Mouse (Mus musculus): ENCODE data around the gene Rnf223. TPM values are rescaled to one million over a fixed set of nuclear protein-coding genes. Genes with fewer than 3 reads are reported as not detected.

Gene Rnf223
- polyA plus RNA-seq, 1 experiment from 2014 or later, result 7.7 TPM

DNA sequence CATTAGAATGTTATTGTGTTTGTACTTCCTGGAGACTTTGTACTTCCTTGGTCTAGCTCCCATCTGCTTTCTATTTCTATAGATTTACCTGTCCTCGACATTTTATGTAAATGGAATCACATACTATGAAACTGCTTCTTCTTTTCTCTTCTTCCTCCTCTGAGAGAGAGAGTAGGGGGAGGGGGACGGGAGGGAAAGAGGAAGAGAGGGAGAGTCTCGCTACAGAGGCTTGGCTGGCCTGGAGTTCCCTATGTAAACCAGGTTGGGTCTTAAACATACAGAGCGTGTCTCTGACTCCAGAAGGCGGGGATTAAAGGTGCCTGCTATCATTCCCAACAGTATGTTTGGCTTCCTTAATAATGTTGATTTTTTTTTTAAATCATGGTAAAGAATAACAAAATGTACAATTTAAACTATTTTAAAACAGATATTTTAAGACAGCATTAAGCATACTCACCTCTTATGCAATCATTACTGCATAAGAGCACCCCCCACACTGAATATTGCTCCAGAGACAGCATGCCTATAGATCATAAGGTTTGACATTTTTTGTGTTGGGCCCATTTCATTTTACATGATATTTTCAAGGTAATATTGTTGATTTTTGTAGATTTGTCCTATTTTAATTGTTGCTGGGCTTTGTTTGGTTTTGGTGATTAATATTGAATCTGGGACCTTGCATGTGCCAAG, 42.8 kb upstream of the Rnf223 start:
- Histone ChIP-seq H3K4me3 (ENCODE audit: low read depth, low read length) (no peak overlapping the region), H3K4me1 (replicated peaks; ENCODE audit: control insufficient read depth, insufficient read depth) (no peaks in the 10 kb centered on the region), H3K4me2 (replicated peaks; ENCODE audit: low read depth) (no peak overlapping the region), H3K36me3 (ENCODE audit: control insufficient read depth, insufficient read depth, low read length) (no peaks in the 10 kb centered on the region), H3K9me3 (ENCODE audit: control insufficient read depth, low read length) (no peaks in the 10 kb centered on the region), H3K27me3 (ENCODE audit: control insufficient read depth, insufficient read depth, low read length) (no peaks in the 10 kb centered on the region), H3K27ac (replicated peaks) (peak overlapping the region; percentile 63), H3K9ac (ENCODE audit: low read length) (no peak overlapping the region)
- DNase-seq (ENCODE audit: low spot score) (no peak), ATAC-seq (ENCODE audit: low FRiP score, low TSS enrichment) (no peak)
- TF ChIP-seq EP300 (optimal IDR thresholded peaks at IDR 0.05), result no peak
- no peak for TF ChIP-seq CTCF (IDR thresholded peaks at IDR 0.05; ENCODE audit: low read depth)
- 7% methylated on average over 5 of the region's 5 CpGs for WGBS

DNA sequence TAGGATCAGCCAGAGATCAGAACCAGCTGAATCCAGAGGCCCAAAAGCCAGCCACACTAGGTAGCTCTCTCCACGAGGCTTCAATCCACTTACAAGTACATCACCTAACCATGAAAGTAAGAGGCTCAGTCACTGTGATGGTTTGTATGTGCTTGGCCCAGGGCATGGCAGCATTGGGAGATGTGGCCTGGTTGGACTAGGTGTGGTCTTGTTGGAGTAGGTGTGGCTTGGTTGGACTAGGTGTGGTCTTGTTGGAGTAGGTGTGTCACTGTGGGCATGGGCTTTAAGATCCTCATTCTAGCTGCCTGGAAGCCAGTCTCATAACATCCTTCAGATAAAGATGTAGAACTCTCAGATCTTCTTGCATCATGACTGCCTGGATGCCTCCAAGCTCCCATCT, 39.1 kb upstream of the Rnf223 start:
- ATAC-seq (ENCODE audit: low FRiP score, low TSS enrichment), result peak; percentile 68
- TF ChIP-seq EP300 (optimal IDR thresholded peaks at IDR 0.05) (no peak), CTCF (IDR thresholded peaks at IDR 0.05; ENCODE audit: low read depth) (no peak)
- H3K4me3 ChIP-seq (ENCODE audit: low read depth, low read length), result no peak overlapping the region

DNA sequence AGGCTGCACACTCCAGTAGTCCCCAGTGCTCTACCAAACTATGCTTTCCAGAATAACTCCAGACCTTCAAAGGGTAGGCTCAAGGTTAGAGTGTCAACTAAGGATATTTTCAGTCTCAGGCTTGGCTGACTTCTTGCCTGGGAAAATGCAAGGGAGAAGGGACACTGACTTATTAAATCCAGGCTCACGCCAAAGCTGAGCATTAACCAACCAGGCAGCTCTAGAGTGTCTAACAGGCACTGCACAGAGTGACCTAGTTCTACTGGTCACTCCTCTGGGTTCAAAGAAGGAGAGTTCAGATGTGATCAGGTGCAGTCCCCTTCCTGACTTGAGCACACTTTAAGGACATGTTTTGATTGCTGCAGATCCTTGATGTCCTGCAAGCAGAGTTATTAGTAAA, 37.5 kb upstream of the Rnf223 start:
- Histone ChIP-seq H3K4me1 (replicated peaks; ENCODE audit: control insufficient read depth, insufficient read depth) (no peaks in the 10 kb centered on the region), H3K27me3 (ENCODE audit: control insufficient read depth, insufficient read depth, low read length) (no peaks in the 10 kb centered on the region), H3K9me3 (ENCODE audit: control insufficient read depth, low read length) (no peaks in the 10 kb centered on the region), H3K27ac (replicated peaks) (peak overlapping the region; percentile 76), H3K36me3 (ENCODE audit: control insufficient read depth, insufficient read depth, low read length) (no peaks in the 10 kb centered on the region), H3K9ac (ENCODE audit: low read length) (no peak overlapping the region), H3K4me2 (replicated peaks; ENCODE audit: low read depth) (no peak overlapping the region), H3K4me3 (ENCODE audit: low read depth, low read length) (no peak overlapping the region)
- DNase-seq (ENCODE audit: low spot score) (no peak), ATAC-seq (ENCODE audit: low FRiP score, low TSS enrichment) (no peak)
- WGBS, result 62% methylated on average over 1 of the region's 1 CpGs
- TF ChIP-seq CTCF (IDR thresholded peaks at IDR 0.05; ENCODE audit: low read depth) (no peak), EP300 (optimal IDR thresholded peaks at IDR 0.05) (no peak)

More for the DNA sequence above, 39.1 kb upstream of the Rnf223 start:
- WGBS, result 60% methylated on average over 1 of the region's 1 CpGs
- H3K27ac ChIP-seq (replicated peaks), result no peak overlapping the region
- H3K4me1 ChIP-seq (replicated peaks; ENCODE audit: control insufficient read depth, insufficient read depth), result no peaks in the 10 kb centered on the region
- H3K4me2 ChIP-seq (replicated peaks; ENCODE audit: low read depth), result no peak overlapping the region
- H3K9ac ChIP-seq (ENCODE audit: low read length), result no peak overlapping the region
- peak; percentile 45 for DNase-seq (ENCODE audit: low spot score)
- H3K36me3 ChIP-seq (ENCODE audit: control insufficient read depth, insufficient read depth, low read length), result no peaks in the 10 kb centered on the region
- no peaks in the 10 kb centered on the region for H3K9me3 ChIP-seq (ENCODE audit: control insufficient read depth, low read length)
- no peaks in the 10 kb centered on the region for H3K27me3 ChIP-seq (ENCODE audit: control insufficient read depth, insufficient read depth, low read length)

DNA sequence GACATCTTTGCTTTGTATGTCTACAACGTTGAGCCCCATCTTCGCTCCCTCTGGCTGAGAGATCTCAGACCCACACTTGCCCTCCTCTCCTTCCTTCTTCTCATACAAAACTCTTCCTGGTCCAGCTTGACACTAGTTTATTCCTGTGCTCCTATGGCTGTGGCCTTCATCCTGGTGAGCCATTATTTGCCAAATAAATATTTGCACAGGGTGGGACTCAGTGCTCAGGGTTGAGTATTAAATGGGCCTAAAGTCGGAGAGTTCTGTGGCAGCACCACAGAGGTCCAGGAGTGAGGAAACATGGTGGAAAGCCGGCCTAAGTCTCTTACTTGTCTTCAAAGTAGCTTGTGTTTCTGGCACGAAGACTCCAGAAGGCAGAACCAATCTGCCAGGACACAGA, 36.6 kb upstream of the Rnf223 start:
- H3K27ac ChIP-seq (replicated peaks), result peak overlapping the region; percentile 76
- H3K9me3 ChIP-seq (ENCODE audit: control insufficient read depth, low read length), result no peaks in the 10 kb centered on the region
- no peaks in the 10 kb centered on the region for H3K4me1 ChIP-seq (replicated peaks; ENCODE audit: control insufficient read depth, insufficient read depth)
- no peak overlapping the region for H3K4me3 ChIP-seq (ENCODE audit: low read depth, low read length)
- DNase-seq (ENCODE audit: low spot score) (peak; percentile 55), ATAC-seq (ENCODE audit: low FRiP score, low TSS enrichment) (peak; percentile 92)
- 41% methylated on average over 5 of the region's 5 CpGs for WGBS
- H3K27me3 ChIP-seq (ENCODE audit: control insufficient read depth, insufficient read depth, low read length), result no peaks in the 10 kb centered on the region
- H3K36me3 ChIP-seq (ENCODE audit: control insufficient read depth, insufficient read depth, low read length), result no peaks in the 10 kb centered on the region
- TF ChIP-seq CTCF (IDR thresholded peaks at IDR 0.05; ENCODE audit: low read depth) (no peak), EP300 (optimal IDR thresholded peaks at IDR 0.05) (no peak)
- H3K4me2 ChIP-seq (replicated peaks; ENCODE audit: low read depth), result no peak overlapping the region
- H3K9ac ChIP-seq (ENCODE audit: low read length), result no peak overlapping the region

DNA sequence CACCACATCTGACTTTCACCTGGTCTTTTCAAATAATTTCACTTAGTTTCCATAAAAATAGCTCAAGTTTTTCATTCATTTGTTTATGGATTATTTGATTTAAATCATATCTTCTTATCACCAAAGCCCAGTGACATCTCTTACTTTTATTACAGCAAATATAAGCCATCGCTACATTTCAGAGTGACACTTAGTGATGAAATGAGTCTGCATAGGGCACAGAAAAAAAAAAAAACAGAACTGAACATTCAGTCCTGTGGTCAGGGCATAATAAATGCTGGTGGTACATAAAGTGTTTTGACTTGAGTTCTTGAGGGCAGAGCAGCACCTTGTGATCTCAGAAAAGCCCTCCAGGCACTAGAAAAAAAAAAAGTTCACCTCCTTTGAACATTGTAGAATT, 34.1 kb upstream of the Rnf223 start:
- Histone ChIP-seq H3K9me3 (ENCODE audit: control insufficient read depth, low read length) (no peaks in the 10 kb centered on the region), H3K36me3 (ENCODE audit: control insufficient read depth, insufficient read depth, low read length) (no peaks in the 10 kb centered on the region), H3K4me3 (ENCODE audit: low read depth, low read length) (no peak overlapping the region), H3K27me3 (ENCODE audit: control insufficient read depth, insufficient read depth, low read length) (no peaks in the 10 kb centered on the region), H3K4me1 (replicated peaks; ENCODE audit: control insufficient read depth, insufficient read depth) (no peaks in the 10 kb centered on the region), H3K27ac (replicated peaks) (no peak overlapping the region), H3K9ac (ENCODE audit: low read length) (no peak overlapping the region), H3K4me2 (replicated peaks; ENCODE audit: low read depth) (no peak overlapping the region)
- WGBS, result 84% methylated on average over 1 of the region's 1 CpGs
- DNase-seq (ENCODE audit: low spot score), result no peak
- TF ChIP-seq EP300 (optimal IDR thresholded peaks at IDR 0.05) (no peak), CTCF (IDR thresholded peaks at IDR 0.05; ENCODE audit: low read depth) (no peak)
- ATAC-seq (ENCODE audit: low FRiP score, low TSS enrichment), result no peak

DNA sequence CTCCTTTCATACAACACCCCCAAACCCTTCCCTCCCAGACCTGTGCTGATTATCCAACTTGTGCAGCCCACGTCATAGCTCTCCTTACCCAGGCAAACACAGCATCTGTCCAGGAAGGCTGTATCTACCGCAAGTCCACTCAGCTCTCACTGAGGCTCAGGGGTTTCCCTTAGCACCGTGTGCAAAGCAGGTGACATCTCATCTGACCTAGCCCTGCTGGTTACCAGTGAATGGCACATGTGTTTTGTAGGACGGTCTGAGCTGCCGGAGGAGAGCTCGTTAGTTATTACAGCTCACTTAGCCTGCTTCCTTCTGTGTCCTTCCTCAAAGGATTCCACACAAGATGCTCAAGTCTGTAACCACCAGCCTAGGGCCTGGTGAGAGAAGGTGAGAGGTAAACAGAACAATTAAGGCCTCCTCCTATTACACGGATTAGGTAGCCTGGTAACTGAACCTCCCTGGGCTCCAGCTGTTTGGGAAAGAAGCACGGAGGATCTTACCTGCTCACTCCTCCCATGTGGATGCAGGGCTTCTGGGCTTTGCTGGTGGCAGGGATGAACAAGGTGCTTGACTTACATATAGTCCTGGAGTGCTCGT, 32.4 kb upstream of the Rnf223 start:
- no peaks in the 10 kb centered on the region for H3K9me3 ChIP-seq (ENCODE audit: control insufficient read depth, low read length)
- ATAC-seq (ENCODE audit: low FRiP score, low TSS enrichment), result no peak
- DNase-seq (ENCODE audit: low spot score), result no peak
- no peak overlapping the region for H3K4me3 ChIP-seq (ENCODE audit: low read depth, low read length)
- H3K9ac ChIP-seq (ENCODE audit: low read length), result no peak overlapping the region
- H3K27ac ChIP-seq (replicated peaks), result 0 out of 2 replicates have a peak overlapping the region, but pooled peaks have one; percentile 14
- H3K4me1 ChIP-seq (replicated peaks; ENCODE audit: control insufficient read depth, insufficient read depth), result no peaks in the 10 kb centered on the region
- H3K4me2 ChIP-seq (replicated peaks; ENCODE audit: low read depth), result no peak overlapping the region
- no peaks in the 10 kb centered on the region for H3K36me3 ChIP-seq (ENCODE audit: control insufficient read depth, insufficient read depth, low read length)
- TF ChIP-seq CTCF (IDR thresholded peaks at IDR 0.05; ENCODE audit: low read depth) (no peak), EP300 (optimal IDR thresholded peaks at IDR 0.05) (no peak)
- no peaks in the 10 kb centered on the region for H3K27me3 ChIP-seq (ENCODE audit: control insufficient read depth, insufficient read depth, low read length)
- WGBS, result 55% methylated on average over 9 of the region's 9 CpGs
